Mouse (Mus musculus) heart, postnatal 0 days (tissue): Measurements from ENCODE around the gene Tmem174. TPM values are rescaled to one million over a fixed set of nuclear protein-coding genes. Genes with fewer than 3 reads are reported as not detected.

Source experiments
- ATAC-seq: fragments of 200-750 bp; cut with Nextera tagmentation; 2 replicates; pipeline ENCODE4 v1.8.0; 2017; ENCODE audit warnings: low read depth, moderate number of reproducible peaks, moderate library complexity; ENCODE audit not compliant: insufficient read depth
- DNase-seq: peaks from one replicate; pipeline ENCODE4 v3.0.0-alpha.2; 2016; ENCODE audit warnings: low spot score
- H3K27ac ChIP-seq: fragments of 300-500 bp; sonication (generic); 2 replicates; pipeline ENCODE4 v1.5.1; 2014; ENCODE audit warnings: low read depth, mild to moderate bottlenecking
- H3K27me3 ChIP-seq: fragments of 300-500 bp; sonication (generic); 2 replicates; pipeline ENCODE4 v1.6.1; 2014; ENCODE audit warnings: low read length, mixed read lengths; ENCODE audit not compliant: control insufficient read depth, insufficient read depth
- H3K36me3 ChIP-seq: fragments of 300-500 bp; sonication (generic); replicated peaks from 2 replicates; pipeline ENCODE4 v1.6.1; 2014; ENCODE audit warnings: low read length, mixed read lengths; ENCODE audit not compliant: control insufficient read depth, insufficient read depth
- H3K4me1 ChIP-seq: fragments of 300-500 bp; sonication (generic); 2 replicates; pipeline ENCODE4 v1.6.1; 2014; ENCODE audit warnings: antibody characterized with exemption; ENCODE audit not compliant: control insufficient read depth, insufficient read depth
- H3K4me2 ChIP-seq: fragments of 300-500 bp; sonication (generic); 2 replicates; pipeline ENCODE4 v1.6.1; 2014; ENCODE audit warnings: low read depth, mild to moderate bottlenecking, low read length, moderate library complexity
- H3K4me3 ChIP-seq: fragments of 300-500 bp; sonication (generic); 2 replicates; pipeline ENCODE4 v1.5.1; 2014; ENCODE audit warnings: low read depth, low read length
- H3K9ac ChIP-seq: fragments of 300-500 bp; sonication (generic); replicated peaks from 2 replicates; pipeline ENCODE4 v1.6.1; 2014; ENCODE audit warnings: low read depth, low read length, mixed read lengths
- H3K9me3 ChIP-seq: fragments of 300-500 bp; sonication (generic); replicated peaks from 2 replicates; pipeline ENCODE4 v1.6.1; 2016; ENCODE audit warnings: low read length; ENCODE audit not compliant: control insufficient read depth
- CTCF ChIP-seq: IDR thresholded peaks from 2 replicates; pipeline ENCODE4 v1.5.1; 2016; ENCODE audit warnings: antibody characterized with exemption, control low read depth, low read depth
- EP300 ChIP-seq: IDR thresholded peaks from 2 replicates; pipeline ENCODE4 v1.6.1; 2016; ENCODE audit warnings: antibody characterized with exemption, low read depth
- WGBS: fragments of 180-500 bp; shearing (Covaris S2); extraction: QIAGEN DNeasy Blood & Tissue Kit; methylation state at CpG from one replicate; pipeline ENCODE4 v1.1.7; 2014; 5-methylcytosine and 5-hydroxymethylcytosine counted together
- polyA plus RNA-seq: library from polyadenylated mRNA; unstranded; fragments of >200 nt; fragmentation: Nextera tagmentation; extraction: Ambion mirVana; gene quantifications from 2 replicates; pipeline ENCODE4 v1.2.1, GENCODE M21; 2015
- total RNA-seq: library from RNA; depleted of rRNA; stranded (reverse); fragments of >200 nt; gene quantifications from 2 replicates; pipeline ENCODE4 v1.2.3, GENCODE M21; 2014; ENCODE audit warnings: low replicate concordance

The Tmem174 gene
- total and polyA plus RNA-seq, 2 experiments from 2014 or later, result not detected

DNA sequence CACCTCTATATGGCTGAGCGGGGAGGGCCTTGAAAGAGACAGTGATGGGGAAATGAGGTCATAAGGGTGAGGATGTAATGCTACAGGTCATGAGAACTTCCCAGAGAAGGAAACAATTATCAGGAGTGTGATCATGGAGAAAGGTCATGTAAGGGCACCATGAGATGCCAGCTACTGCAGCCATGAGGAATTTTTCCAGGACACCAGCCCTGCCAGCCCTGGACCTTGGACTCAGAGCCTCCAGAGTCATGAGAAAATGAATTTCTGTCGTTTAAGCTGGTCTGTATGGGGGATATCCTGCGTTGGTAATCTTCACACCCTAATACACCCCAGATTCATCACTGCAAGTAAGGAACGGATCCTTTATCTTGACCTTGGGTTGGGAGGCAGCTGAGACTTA, 36.7 kb upstream of the Tmem174 start:
- ATAC-seq (no peak), DNase-seq (no peak)
- Histone ChIP-seq H3K27ac (no peak overlapping the region), H3K4me2 (no peak overlapping the region), H3K36me3 (no peaks in the 10 kb centered on the region), H3K27me3 (no peaks in the 10 kb centered on the region), H3K4me1 (no peaks in the 10 kb centered on the region), H3K9ac (no peak overlapping the region), H3K4me3 (no peak overlapping the region), H3K9me3 (no peaks in the 10 kb centered on the region)
- TF ChIP-seq CTCF, result no peak
- no peak for TF ChIP-seq EP300
- WGBS, result 65% methylated on average over 4 of the region's 4 CpGs

DNA sequence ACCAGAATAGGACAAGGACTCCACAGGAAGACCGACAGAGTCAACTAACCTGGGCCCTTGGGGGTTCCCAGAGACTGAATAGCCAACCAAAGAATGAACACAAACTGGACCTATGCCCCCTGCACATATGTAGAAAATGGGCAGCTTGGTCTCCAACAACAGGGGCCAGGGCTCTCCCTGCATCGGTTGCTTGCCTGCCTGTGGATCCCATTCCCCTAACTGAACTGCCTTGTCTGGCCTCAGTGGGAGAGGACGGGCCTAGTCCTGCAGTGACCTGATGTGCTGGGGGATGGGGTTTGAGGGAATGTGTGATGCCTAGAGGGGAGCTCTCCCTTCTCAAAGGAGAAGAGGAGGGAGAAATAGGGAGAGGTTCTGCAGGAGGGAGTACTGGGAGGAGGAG, 32.1 kb upstream of the Tmem174 start:
- Histone ChIP-seq H3K4me1 (no peaks in the 10 kb centered on the region), H3K9me3 (no peaks in the 10 kb centered on the region), H3K27me3 (no peaks in the 10 kb centered on the region), H3K4me2 (no peak overlapping the region), H3K9ac (no peak overlapping the region), H3K36me3 (no peaks in the 10 kb centered on the region), H3K27ac (no peak overlapping the region), H3K4me3 (no peak overlapping the region)
- DNase-seq, result no peak
- no peak for TF ChIP-seq EP300
- TF ChIP-seq CTCF, result no peak
- 68% methylated on average over 3 of the region's 3 CpGs for WGBS
- no peak for ATAC-seq

DNA sequence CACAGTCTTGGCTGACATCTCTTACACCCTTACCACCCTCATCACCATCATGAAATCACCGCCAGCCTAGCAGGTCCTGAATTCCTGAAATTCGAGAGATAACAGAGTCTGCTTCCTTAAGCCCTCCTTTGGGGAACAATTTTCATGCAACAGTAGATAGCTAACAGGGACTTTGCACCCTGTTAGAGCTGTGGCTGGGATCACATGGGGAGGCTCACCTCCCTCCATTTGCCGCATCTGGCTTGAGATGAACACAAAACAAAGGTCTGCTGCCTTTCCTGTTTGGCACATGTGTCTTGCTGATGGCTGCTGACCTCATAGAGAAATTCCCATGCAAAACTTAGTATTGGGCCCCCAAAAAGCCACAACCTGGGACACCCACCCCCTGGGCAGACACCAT, 30.1 kb upstream of the Tmem174 start:
- H3K4me1 ChIP-seq, result no peaks in the 10 kb centered on the region
- no peaks in the 10 kb centered on the region for H3K36me3 ChIP-seq
- no peaks in the 10 kb centered on the region for H3K9me3 ChIP-seq
- no peak for DNase-seq
- H3K4me3 ChIP-seq, result no peak overlapping the region
- 29% methylated on average over 3 of the region's 3 CpGs for WGBS
- H3K27me3 ChIP-seq, result no peaks in the 10 kb centered on the region
- H3K27ac ChIP-seq, result no peak overlapping the region
- no peak overlapping the region for H3K9ac ChIP-seq
- no peak overlapping the region for H3K4me2 ChIP-seq
- TF ChIP-seq CTCF (no peak), EP300 (no peak)
- no peak for ATAC-seq

DNA sequence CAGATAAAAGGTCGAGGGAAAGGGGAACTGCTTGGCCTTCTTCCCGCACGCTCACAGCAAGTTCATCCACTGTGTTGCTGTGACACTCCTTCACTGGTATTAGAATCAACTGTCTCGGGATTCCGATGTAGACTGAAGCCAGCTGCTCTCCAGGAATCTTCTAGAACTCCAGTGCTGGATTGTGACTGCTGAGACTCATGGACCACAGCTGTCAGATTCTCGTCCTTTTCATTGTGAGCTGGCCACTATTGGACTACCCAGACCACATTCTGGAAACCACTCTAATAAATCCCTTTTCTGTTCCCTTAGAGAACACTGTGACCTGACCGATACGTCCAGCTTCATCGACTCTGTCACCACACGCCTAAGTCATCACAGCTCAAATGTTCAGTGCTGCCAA, 28.0 kb upstream of the Tmem174 start:
- ATAC-seq (no peak), DNase-seq (no peak)
- Histone ChIP-seq H3K27me3 (no peaks in the 10 kb centered on the region), H3K9ac (no peak overlapping the region), H3K4me3 (no peak overlapping the region), H3K4me2 (no peak overlapping the region), H3K9me3 (no peaks in the 10 kb centered on the region), H3K36me3 (no peaks in the 10 kb centered on the region), H3K4me1 (no peaks in the 10 kb centered on the region), H3K27ac (no peak overlapping the region)
- TF ChIP-seq EP300, result no peak
- no peak for TF ChIP-seq CTCF
- WGBS, result 67% methylated on average over 10 of the region's 10 CpGs

DNA sequence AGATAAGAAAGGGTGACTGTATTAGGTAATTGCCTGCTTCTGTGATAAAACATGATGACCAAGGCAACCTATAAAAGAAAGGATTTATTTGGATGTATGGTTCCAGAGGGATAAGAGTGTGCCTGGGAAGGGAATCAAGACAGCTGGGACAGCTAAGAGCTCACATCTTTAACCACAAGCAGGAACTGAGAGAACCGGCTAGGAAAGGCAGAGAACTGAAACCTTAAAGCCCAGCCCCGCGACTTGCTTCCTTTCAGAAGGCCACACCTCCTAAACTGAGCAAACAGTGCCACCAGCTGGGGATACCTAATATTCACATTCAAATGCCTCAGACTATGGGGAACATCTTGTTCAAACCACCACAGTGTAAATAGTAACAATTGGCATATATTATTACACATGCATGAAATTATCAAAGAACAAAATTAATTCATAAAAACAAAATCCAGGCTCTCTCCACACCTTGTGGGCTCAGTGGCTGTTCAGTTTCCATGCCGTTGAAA, 25.0 kb upstream of the Tmem174 start:
- H3K9me3 ChIP-seq, result no peaks in the 10 kb centered on the region
- ATAC-seq (no peak), DNase-seq (no peak)
- H3K4me1 ChIP-seq, result no peaks in the 10 kb centered on the region
- no peak overlapping the region for H3K4me3 ChIP-seq
- H3K9ac ChIP-seq, result no peak overlapping the region
- TF ChIP-seq EP300, result no peak
- TF ChIP-seq CTCF, result no peak
- 84% methylated on average over 4 of the region's 4 CpGs for WGBS
- no peak overlapping the region for H3K4me2 ChIP-seq
- H3K27me3 ChIP-seq, result no peaks in the 10 kb centered on the region
- H3K27ac ChIP-seq, result no peak overlapping the region
- no peaks in the 10 kb centered on the region for H3K36me3 ChIP-seq

DNA sequence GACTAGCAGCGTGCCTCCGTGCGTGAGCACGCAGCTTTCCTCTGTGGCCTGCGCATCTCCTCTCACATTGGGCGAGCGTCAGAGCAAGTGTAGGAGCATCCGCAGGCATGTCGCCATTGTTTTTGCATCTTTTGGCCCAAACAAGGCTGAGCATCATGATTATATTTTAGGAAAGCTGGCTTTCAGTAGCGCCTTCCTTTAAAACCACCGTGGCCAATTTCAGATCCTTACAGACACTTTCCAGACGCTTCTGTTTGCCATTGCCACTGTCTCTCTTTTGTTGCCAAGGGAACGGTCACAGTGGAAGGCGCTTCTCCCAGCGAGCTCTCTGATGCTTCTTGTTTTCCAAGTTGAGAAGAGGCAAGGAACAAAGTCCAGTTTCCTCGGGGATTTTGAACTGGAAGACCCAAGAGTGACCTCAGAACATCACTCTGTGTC, 18.8 kb upstream of the Tmem174 start:
- H3K27ac ChIP-seq, result no peak overlapping the region
- DNase-seq, result no peak
- H3K4me1 ChIP-seq, result peaks cover 5% of the 10 kb centered on the region
- H3K4me2 ChIP-seq, result no peak overlapping the region
- H3K27me3 ChIP-seq, result no peaks in the 10 kb centered on the region
- H3K9me3 ChIP-seq, result no peaks in the 10 kb centered on the region
- no peak for TF ChIP-seq EP300
- no peak for TF ChIP-seq CTCF
- no peak overlapping the region for H3K4me3 ChIP-seq
- H3K9ac ChIP-seq, result no peak overlapping the region
- no peaks in the 10 kb centered on the region for H3K36me3 ChIP-seq
- ATAC-seq, result no peak
- 84% methylated on average over 16 of the region's 16 CpGs for WGBS
